Mouse (Mus musculus): ENCODE results near the gene Gm5728. TPM values are rescaled to one million over a fixed set of nuclear protein-coding genes. Genes with fewer than 3 reads are reported as not detected.
"Not testable (repeated sequence)": the region's sequence is repeated elsewhere in the genome, so short reads cannot be mapped to it uniquely, and the experiment has no call there.

Gene Gm5728
- not detected in 2 replicates for polyA plus RNA-seq (2014; fragmentation: Nextera tagmentation; extraction: Ambion mirVana)

DNA sequence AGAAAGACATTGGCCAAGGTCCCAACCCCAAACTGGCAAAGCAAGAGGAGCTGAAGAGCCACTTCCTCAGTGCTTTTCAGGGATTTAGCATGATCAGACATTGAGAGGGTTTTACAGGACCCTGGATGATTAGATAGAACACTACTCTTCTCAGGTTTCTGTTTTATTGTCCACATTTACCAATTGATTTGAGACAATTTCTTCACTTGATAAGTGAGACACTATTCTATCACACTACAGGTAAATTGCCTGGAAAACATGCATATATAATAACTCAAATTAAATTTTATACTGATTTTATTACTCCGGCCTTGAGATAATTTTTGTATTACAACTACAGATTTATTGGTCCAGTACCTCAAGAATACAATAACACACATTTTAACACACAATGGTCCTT is at the start of gene Gm5728:
Gene Gm5728, minus strand, starts transcription at position 101 of the 400 bp plus-strand sequence.
- H3K9me3 ChIP-seq (ENCODE audit: control insufficient read depth, low read length); ATAC-seq (ENCODE audit: insufficient read depth, low FRiP score, low TSS enrichment); H3K27ac ChIP-seq (ENCODE audit: low read depth, low read length); H3K27me3 ChIP-seq (ENCODE audit: control insufficient read depth, insufficient read depth, low read length); H3K4me1 ChIP-seq (ENCODE audit: control insufficient read depth, insufficient read depth, low read length); H3K9ac ChIP-seq (ENCODE audit: low read length); DNase-seq (ENCODE audit: low spot score); H3K4me3 ChIP-seq (ENCODE audit: low read depth, low read length); H3K36me3 ChIP-seq (ENCODE audit: control insufficient read depth, insufficient read depth, low read length); H3K4me2 ChIP-seq (ENCODE audit: low read depth): not testable (repeated sequence)
- no CpG with 5 or more reads among the region's 1 CpGs for WGBS

DNA sequence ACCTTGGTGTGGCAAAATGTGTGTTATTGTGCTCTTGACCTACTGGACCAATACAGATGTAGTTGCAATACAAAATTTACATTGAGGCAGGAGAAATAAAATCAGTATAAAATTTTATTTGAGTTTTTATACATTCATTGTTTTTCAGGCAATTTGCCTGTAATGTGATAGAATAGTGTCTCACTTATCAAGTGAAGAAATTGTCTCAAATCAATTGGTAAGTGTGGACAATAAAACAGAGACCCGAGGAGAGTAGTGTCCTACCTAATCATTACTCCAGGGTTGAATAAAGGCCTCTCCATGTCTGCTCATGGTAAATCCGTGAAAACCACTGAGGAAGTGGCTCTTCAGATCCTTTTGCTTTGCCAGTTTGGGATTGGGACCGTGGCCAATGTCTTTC is 42.4 kb upstream of the Gm5728 start, which contains the start of gene Vmn1r100:
Gene Vmn1r100, plus strand, starts transcription at position 301 of the 400 bp plus-strand sequence.
- no CpG with 5 or more reads among the region's 3 CpGs for WGBS
- not testable (repeated sequence) for H3K4me1 ChIP-seq (ENCODE audit: control insufficient read depth, insufficient read depth, low read length); ATAC-seq (ENCODE audit: insufficient read depth, low FRiP score, low TSS enrichment); H3K9ac ChIP-seq (ENCODE audit: low read length); H3K36me3 ChIP-seq (ENCODE audit: control insufficient read depth, insufficient read depth, low read length); H3K4me3 ChIP-seq (ENCODE audit: low read depth, low read length); H3K9me3 ChIP-seq (ENCODE audit: control insufficient read depth, low read length); H3K4me2 ChIP-seq (ENCODE audit: low read depth); DNase-seq (ENCODE audit: low spot score); H3K27ac ChIP-seq (ENCODE audit: low read depth, low read length); H3K27me3 ChIP-seq (ENCODE audit: control insufficient read depth, insufficient read depth, low read length)

DNA sequence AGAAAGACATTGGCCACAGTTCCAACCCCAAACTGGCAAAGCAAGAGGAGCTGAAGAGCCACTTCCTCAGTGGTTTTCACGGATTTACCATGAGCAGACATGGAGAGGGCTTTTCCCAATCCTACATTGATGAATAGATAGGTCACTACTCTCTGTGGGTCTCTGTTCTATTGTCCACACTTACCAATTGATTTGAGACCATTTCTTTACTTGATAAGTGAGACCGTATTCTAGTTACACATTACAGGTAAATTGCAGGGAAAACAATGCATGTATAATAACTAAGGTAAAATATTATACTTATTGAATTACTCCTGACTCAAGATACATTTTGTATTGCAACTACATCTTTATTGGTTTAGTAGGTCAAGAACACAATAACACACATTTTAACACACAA is 41.2 kb downstream of the Gm5728 start, which contains the start of gene Gm4133:
Gene Gm4133, minus strand, starts transcription at position 101 of the 400 bp plus-strand sequence.
- H3K4me1 ChIP-seq (ENCODE audit: control insufficient read depth, insufficient read depth, low read length); ATAC-seq (ENCODE audit: insufficient read depth, low FRiP score, low TSS enrichment); H3K27me3 ChIP-seq (ENCODE audit: control insufficient read depth, insufficient read depth, low read length); H3K36me3 ChIP-seq (ENCODE audit: control insufficient read depth, insufficient read depth, low read length); H3K9me3 ChIP-seq (ENCODE audit: control insufficient read depth, low read length); H3K9ac ChIP-seq (ENCODE audit: low read length); H3K4me3 ChIP-seq (ENCODE audit: low read depth, low read length); H3K27ac ChIP-seq (ENCODE audit: low read depth, low read length); DNase-seq (ENCODE audit: low spot score); H3K4me2 ChIP-seq (ENCODE audit: low read depth): not testable (repeated sequence)
- no CpG with 5 or more reads among the region's 2 CpGs for WGBS

Other genes with a start within 250 kb of the Gm5728 start
- gene Vmn1r93, start 236.3 kb downstream of the Gm5728 start, polyA plus RNA-seq (2014; fragmentation: Nextera tagmentation; extraction: Ambion mirVana), result not detected in 2 replicates
- not detected in 2 replicates for gene Vmn1r94, start 207.0 kb downstream of the Gm5728 start, polyA plus RNA-seq (2014; fragmentation: Nextera tagmentation; extraction: Ambion mirVana)
- not detected in 2 replicates for gene Vmn1r95, start 181.7 kb downstream of the Gm5728 start, polyA plus RNA-seq (2014; fragmentation: Nextera tagmentation; extraction: Ambion mirVana)
- gene Gm6164, start 169.8 kb downstream of the Gm5728 start, polyA plus RNA-seq (2014; fragmentation: Nextera tagmentation; extraction: Ambion mirVana), result not detected in 2 replicates
- gene Gm4498, start 141.6 kb downstream of the Gm5728 start, polyA plus RNA-seq (2014; fragmentation: Nextera tagmentation; extraction: Ambion mirVana), result not detected in 2 replicates
- gene Gm5890, start 112.6 kb downstream of the Gm5728 start, polyA plus RNA-seq (2014; fragmentation: Nextera tagmentation; extraction: Ambion mirVana), result not detected in 2 replicates
- not detected in 2 replicates for gene Gm4133, start 41.3 kb downstream of the Gm5728 start, polyA plus RNA-seq (2014; fragmentation: Nextera tagmentation; extraction: Ambion mirVana)
- gene Vmn1r100, start 42.5 kb upstream of the Gm5728 start, polyA plus RNA-seq (2014; fragmentation: Nextera tagmentation; extraction: Ambion mirVana), result not detected in 2 replicates
- not detected in 2 replicates for gene Vmn1r101, start 67.2 kb upstream of the Gm5728 start, polyA plus RNA-seq (2014; fragmentation: Nextera tagmentation; extraction: Ambion mirVana)
- gene Gm10670, start 99.5 kb upstream of the Gm5728 start, polyA plus RNA-seq (2014; fragmentation: Nextera tagmentation; extraction: Ambion mirVana), result not detected in 2 replicates
- gene Vmn1r103, start 135.1 kb upstream of the Gm5728 start, polyA plus RNA-seq (2014; fragmentation: Nextera tagmentation; extraction: Ambion mirVana), result not detected in 2 replicates
- not detected in 2 replicates for gene Vmn1r104, start 158.4 kb upstream of the Gm5728 start, polyA plus RNA-seq (2014; fragmentation: Nextera tagmentation; extraction: Ambion mirVana)
- not detected in 2 replicates for gene Gm5726, start 170.3 kb upstream of the Gm5728 start, polyA plus RNA-seq (2014; fragmentation: Nextera tagmentation; extraction: Ambion mirVana)
- gene Gm4141, start 200.8 kb upstream of the Gm5728 start, polyA plus RNA-seq (2014; fragmentation: Nextera tagmentation; extraction: Ambion mirVana), result not detected in 2 replicates
- gene Gm4513, start 223.6 kb upstream of the Gm5728 start, polyA plus RNA-seq (2014; fragmentation: Nextera tagmentation; extraction: Ambion mirVana), result not detected in 2 replicates